ENCODE assay signal across 17 mouse cellular contexts in the genomic region with DNA sequence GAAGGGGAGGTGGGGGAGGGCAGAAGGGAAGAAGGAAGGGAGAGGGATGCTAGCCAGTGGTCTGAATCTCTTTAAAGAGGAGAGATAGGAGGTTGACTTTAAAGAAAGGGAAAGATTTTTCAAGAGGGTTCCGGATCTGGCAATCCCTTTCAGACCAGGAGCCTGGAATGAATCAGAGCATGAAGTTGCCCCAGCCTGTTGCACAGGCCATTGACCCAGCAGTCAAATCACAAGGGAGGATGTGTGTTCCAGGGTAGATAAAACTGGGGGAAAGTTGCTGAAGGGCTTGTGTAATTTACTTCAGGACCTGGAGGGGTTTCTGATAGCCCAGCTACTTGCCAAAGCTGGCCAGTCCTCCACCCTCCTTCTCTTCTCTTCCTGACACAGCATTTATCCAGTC. TPM values are rescaled to one million over a fixed set of nuclear protein-coding genes. Genes with fewer than 3 reads are reported as not detected.
A peak's percentile ranks its signal among the peaks of the same experiment; 100 is the strongest.
DNase-seq lines count a peak whose midpoint lies in the region; ATAC-seq lines count a peak whose summit lies in the region.
"Had no signal": no experiment of that assay in that cellular context is flagged by ENCODE, and none has a peak within 500 bp of the region (broad histone marks: within the 10 kb centered on the region; RNA-seq: fewer than 3 reads in every experiment).

No protein-coding gene starts in this region.

- no peaks in the 10 kb centered on the region for H3K27me3 ChIP-seq in heart, embryonic 14.5 days (ENCODE audit: control insufficient read depth, insufficient read depth, low read length)
- H3K27me3 ChIP-seq: embryonic facial prominence, embryonic 13.5 days; hindbrain, embryonic 13.5 days; midbrain, embryonic 12.5 days had no signal

- 7% methylated on average over 1 of the region's 1 CpGs for WGBS in heart, embryonic 14.5 days

- no peak overlapping the region for H3K4me2 ChIP-seq in heart, embryonic 14.5 days (ENCODE audit: low read length)
- H3K4me2 ChIP-seq: embryonic facial prominence, embryonic 13.5 days; hindbrain, embryonic 13.5 days; limb, embryonic 12.5 days; midbrain, embryonic 12.5 days had no signal

- peak; percentile 2 to 32 for DNase-seq in adrenal gland, postnatal 36 days
- no peak for DNase-seq in adrenal gland, postnatal 25 days
- peak; percentile 25 for DNase-seq in ovary, adult 18-20 months (ENCODE audit: low spot score)
- DNase-seq in ovary, postnatal 10 days (ENCODE audit: low spot score), result no peak
- DNase-seq in cerebellum, postnatal 10 days, result no peak
- no peak for DNase-seq in spleen, postnatal 10 days (ENCODE audit: low spot score in 2 of 2)
- DNase-seq in left cerebral cortex, adult 11 months (ENCODE audit: low spot score), result no peak
- DNase-seq: cerebellum, postnatal 25 days; gastrocnemius, postnatal 10 days; kidney, postnatal 10 days had no signal

- H3K4me1 ChIP-seq in heart, embryonic 14.5 days (ENCODE audit: control insufficient read depth in 2 of 2, insufficient read depth in 2 of 2, low read length in 2 of 2), result peaks cover 14 to 41% of the 10 kb centered on the region in 2 experiments
- H3K4me1 ChIP-seq: hindbrain, embryonic 13.5 days; limb, embryonic 12.5 days; midbrain, embryonic 12.5 days had no signal

- no peak overlapping the region for H3K9ac ChIP-seq in heart, embryonic 14.5 days (ENCODE audit: low read length)
- H3K9ac ChIP-seq: embryonic facial prominence, embryonic 13.5 days; hindbrain, embryonic 13.5 days; limb, embryonic 12.5 days; midbrain, embryonic 12.5 days had no signal

- no peak overlapping the region for H3K4me3 ChIP-seq in heart, embryonic 14.5 days (ENCODE audit: control insufficient read depth in 1 of 2, insufficient read depth in 1 of 2, low read depth in 1 of 2, low read length in 2 of 2)
- H3K4me3 ChIP-seq: embryonic facial prominence, embryonic 13.5 days; hindbrain, embryonic 13.5 days; limb, embryonic 12.5 days; midbrain, embryonic 12.5 days had no signal

- peak; percentile 56 for ATAC-seq in heart, embryonic 14.5 days (ENCODE audit: insufficient number of reproducible peaks, insufficient read depth, low FRiP score, low read depth)
- ATAC-seq: forebrain, embryonic 16.5 days; lung, postnatal 0 days had no signal

- peaks cover 6% of the 10 kb centered on the region for H3K9me3 ChIP-seq in heart, embryonic 14.5 days (ENCODE audit: control insufficient read depth, low read length)
- H3K9me3 ChIP-seq: embryonic facial prominence, embryonic 13.5 days; hindbrain, embryonic 13.5 days; limb, embryonic 12.5 days; midbrain, embryonic 12.5 days had no signal

- H3K27ac ChIP-seq in heart, embryonic 14.5 days (replicated peaks in 1 of 2; ENCODE audit: control insufficient read depth in 1 of 2, insufficient read depth in 1 of 2, low read depth in 2 of 2, low read length in 2 of 2), result peak overlapping the region; percentile 47 to 65
- H3K27ac ChIP-seq: embryonic facial prominence, embryonic 13.5 days; hindbrain, embryonic 13.5 days; limb, embryonic 12.5 days; midbrain, embryonic 12.5 days had no signal

- no peaks in the 10 kb centered on the region for H3K36me3 ChIP-seq in heart, embryonic 14.5 days (ENCODE audit: control insufficient read depth, insufficient read depth, low read length)
- H3K36me3 ChIP-seq: embryonic facial prominence, embryonic 13.5 days; hindbrain, embryonic 13.5 days; limb, embryonic 12.5 days; midbrain, embryonic 12.5 days had no signal

RNA-seq across cellular contexts. Expression of a gene that starts 45.4 kb away (rescaled TPM):
- 1 to 10 TPM; 4.5 TPM for total RNA-seq in adrenal gland, postnatal 36 days (2021)
- total RNA-seq in adrenal gland, postnatal 25 days (2021), result 3.4 and 3.6 TPM in 2 replicates
- polyA plus RNA-seq in heart, embryonic 14.5 days (2014; fragmentation: Nextera tagmentation; extraction: Ambion mirVana), result 8.4 TPM in 2 replicates

Comparison
In these comparisons a context has a peak if more than half of its experiments do, and no peak if none do; other contexts are left out.
1. DNase-seq: peak in adrenal gland, postnatal 36 days (2 of 2) and ovary, adult 18-20 months (single experiment); none in adrenal gland, postnatal 25 days (single experiment), ovary, postnatal 10 days (single experiment), cerebellum, postnatal 10 days (0 of 2), spleen, postnatal 10 days (0 of 2) and left cerebral cortex, adult 11 months (single experiment).